Mouse (Mus musculus) hindbrain, embryonic 16.5 days (tissue): ENCODE data around the gene Ets1. TPM values are rescaled to one million over a fixed set of nuclear protein-coding genes. Genes with fewer than 3 reads are reported as not detected.
A peak's percentile ranks its signal among the peaks of the same experiment; 100 is the strongest.

Experiments used
- ATAC-seq: fragments of 200-750 bp; cut with Nextera tagmentation; 2 replicates; pipeline ENCODE4 v1.8.0; 2017; ENCODE audit warnings: moderate TSS enrichment, moderate library complexity
- H3K27ac ChIP-seq: fragments of 300-500 bp; sonication (generic); 2 replicates; pipeline ENCODE4 v1.5.1; 2014; ENCODE audit warnings: low read depth, mild to moderate bottlenecking, control low read depth, low read length, moderate library complexity
- H3K27me3 ChIP-seq: fragments of 300-500 bp; sonication (generic); replicated peaks from 2 replicates; pipeline ENCODE4 v1.6.1; 2014; ENCODE audit warnings: low read length; ENCODE audit not compliant: control insufficient read depth, insufficient read depth
- H3K36me3 ChIP-seq: fragments of 300-500 bp; sonication (generic); 2 replicates; pipeline ENCODE4 v1.6.1; 2014; ENCODE audit warnings: mild to moderate bottlenecking, low read length, moderate library complexity, mixed read lengths; ENCODE audit not compliant: control insufficient read depth, insufficient read depth
- H3K4me1 ChIP-seq: fragments of 300-500 bp; sonication (generic); 2 replicates; pipeline ENCODE4 v1.6.1; 2014; ENCODE audit warnings: low read depth, low read length; ENCODE audit not compliant: control insufficient read depth, insufficient read depth
- H3K4me2 ChIP-seq: fragments of 300-500 bp; sonication (generic); 2 replicates; pipeline ENCODE4 v1.6.1; 2014; ENCODE audit warnings: mild to moderate bottlenecking, low read length, control low read depth, moderate library complexity
- H3K4me3 ChIP-seq: fragments of 300-500 bp; sonication (generic); 2 replicates; pipeline ENCODE4 v1.5.1; 2014; ENCODE audit warnings: mild to moderate bottlenecking, low read length, control low read depth, moderate library complexity
- H3K9ac ChIP-seq: fragments of 300-500 bp; sonication (generic); 2 replicates; pipeline ENCODE4 v1.6.1; 2014; ENCODE audit warnings: low read depth, mild to moderate bottlenecking, control low read depth, low read length, moderate library complexity
- H3K9me3 ChIP-seq: fragments of 300-500 bp; sonication (generic); 2 replicates; pipeline ENCODE4 v1.6.1; 2014; ENCODE audit warnings: mild to moderate bottlenecking, low read length, moderate library complexity; ENCODE audit not compliant: control insufficient read depth
- WGBS: fragments of 180-500 bp; shearing (Covaris S2); extraction: QIAGEN DNeasy Blood & Tissue Kit; methylation state at CpG from one replicate; pipeline ENCODE4 v1.1.7; 2014; 5-methylcytosine and 5-hydroxymethylcytosine counted together
- polyA plus RNA-seq: library from polyadenylated mRNA; unstranded; fragments of >200 nt; fragmentation: Nextera tagmentation; extraction: Ambion mirVana; gene quantifications from 2 replicates; pipeline ENCODE4 v1.2.1, GENCODE M21; 2015

Ets1 gene
- polyA plus RNA-seq, 1 experiment from 2014 or later, result 15.6 TPM

DNA sequence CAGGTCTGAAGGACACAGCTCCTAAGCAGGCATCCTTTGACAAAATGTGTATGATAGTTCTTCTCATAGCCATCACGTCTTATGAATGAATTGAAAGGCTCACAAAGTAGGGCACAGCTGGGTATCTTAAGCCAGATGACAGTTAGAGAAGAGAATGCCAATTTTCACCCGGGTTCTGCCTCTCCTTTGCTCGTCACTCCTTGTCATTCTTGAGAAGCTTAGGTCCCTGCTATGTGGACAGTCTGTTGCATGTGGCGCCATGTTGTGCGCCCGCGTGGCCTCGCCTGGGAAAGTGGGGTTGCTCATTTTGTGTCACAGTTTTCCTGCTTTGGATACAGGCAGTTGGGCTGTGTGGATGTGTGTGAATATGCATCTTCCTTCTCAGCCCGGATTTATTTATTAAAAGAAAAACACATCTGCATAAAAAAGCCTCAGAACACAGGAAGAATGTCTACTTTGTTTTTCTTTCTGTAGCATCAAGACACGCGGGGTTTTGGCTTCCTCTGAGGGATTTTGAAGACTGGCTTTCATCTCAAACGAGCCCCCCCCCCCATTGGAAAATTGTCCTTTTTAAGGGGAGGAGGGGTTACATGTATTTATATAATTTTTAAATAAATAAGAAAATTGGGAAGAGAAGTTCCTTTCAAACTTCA, 81.4 kb downstream of the Ets1 start:
- no peak for ATAC-seq
- no peak overlapping the region for H3K4me2 ChIP-seq
- no peaks in the 10 kb centered on the region for H3K36me3 ChIP-seq
- H3K9me3 ChIP-seq, result no peaks in the 10 kb centered on the region
- H3K27me3 ChIP-seq, result no peaks in the 10 kb centered on the region; the same call in 1 of the 2 replicates
- no peak overlapping the region for H3K4me3 ChIP-seq
- no peak overlapping the region for H3K9ac ChIP-seq
- 55% methylated on average over 12 of the region's 12 CpGs for WGBS
- peak overlapping the region; percentile 40; the same call in 1 of the 2 replicates for H3K27ac ChIP-seq
- H3K4me1 ChIP-seq, result peaks cover 8% of the 10 kb centered on the region

DNA sequence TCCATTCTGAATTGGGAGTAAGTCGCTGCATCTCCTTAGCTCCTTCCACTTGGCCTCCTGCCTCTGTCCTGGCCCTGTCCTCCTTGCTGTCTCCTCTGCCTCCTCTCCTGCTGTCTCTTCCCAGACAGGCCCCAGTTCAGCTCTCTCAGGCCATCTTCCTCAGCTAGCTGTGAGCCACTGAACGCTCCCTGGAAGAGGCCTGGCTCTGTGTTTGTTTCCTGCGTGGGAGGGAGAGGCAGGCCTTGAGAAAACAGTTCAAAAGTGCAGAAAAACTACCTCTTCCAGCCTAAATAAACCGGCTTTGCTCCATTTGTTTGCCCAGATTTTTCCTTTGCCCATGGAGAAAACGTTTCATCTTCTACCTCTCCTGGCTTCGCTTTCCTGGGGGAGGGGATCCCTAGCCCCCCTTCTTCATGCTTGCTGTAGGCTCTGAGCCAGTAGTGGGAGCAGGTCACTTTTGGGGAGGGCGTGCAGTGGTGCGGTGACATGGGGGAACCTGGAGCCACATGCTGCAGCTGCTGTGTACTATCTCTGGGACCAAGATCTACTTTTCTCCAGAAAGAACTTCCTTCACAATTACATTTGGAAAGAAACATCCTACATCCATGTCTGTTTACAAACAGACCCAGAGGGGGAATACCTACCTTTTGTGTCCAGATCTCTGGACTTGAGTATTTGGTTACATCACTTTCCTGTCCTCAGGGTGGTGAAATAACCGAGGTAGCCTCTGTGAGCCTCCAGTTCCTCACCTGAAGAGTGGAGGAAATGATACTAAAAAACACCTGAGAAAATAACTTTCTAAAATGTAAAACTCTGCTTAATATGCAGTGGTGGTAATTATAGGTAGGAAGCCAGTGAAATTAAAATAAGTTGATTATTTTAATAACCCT, 82.2 kb downstream of the Ets1 start:
- Histone ChIP-seq H3K9ac (no peak overlapping the region), H3K4me1 (peaks cover 8% of the 10 kb centered on the region)
- 68% methylated on average over 9 of the region's 9 CpGs for WGBS

DNA sequence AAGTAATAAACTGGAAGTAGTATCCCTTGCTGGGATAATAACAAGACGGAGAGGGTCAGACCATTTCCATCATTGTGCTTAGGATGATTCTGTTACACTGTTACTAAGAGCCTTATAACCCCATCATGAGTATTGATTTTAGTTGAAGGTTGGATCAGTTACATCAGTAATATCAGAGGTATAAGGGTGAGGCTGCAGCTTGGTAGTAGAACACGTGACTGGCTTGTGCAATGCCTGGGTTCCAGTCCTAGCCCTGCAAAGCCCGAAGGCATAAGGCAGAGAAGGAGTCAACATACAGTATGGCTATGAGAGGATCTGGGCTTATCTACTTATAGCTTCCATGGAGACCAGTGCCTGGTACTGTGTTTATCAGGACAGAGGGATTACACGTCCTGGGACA, 82.8 kb downstream of the Ets1 start:
- WGBS, result 88% methylated on average over 4 of the region's 4 CpGs
- H3K9me3 ChIP-seq, result no peaks in the 10 kb centered on the region

More for the DNA sequence above, 82.2 kb downstream of the Ets1 start:
- no peak for ATAC-seq
- Histone ChIP-seq H3K9me3 (no peaks in the 10 kb centered on the region), H3K27me3 (no peaks in the 10 kb centered on the region; the same call in 1 of the 2 replicates), H3K4me3 (no peak overlapping the region), H3K27ac (no peak overlapping the region; the same call in 1 of the 2 replicates), H3K4me2 (no peak overlapping the region), H3K36me3 (no peaks in the 10 kb centered on the region)

DNA sequence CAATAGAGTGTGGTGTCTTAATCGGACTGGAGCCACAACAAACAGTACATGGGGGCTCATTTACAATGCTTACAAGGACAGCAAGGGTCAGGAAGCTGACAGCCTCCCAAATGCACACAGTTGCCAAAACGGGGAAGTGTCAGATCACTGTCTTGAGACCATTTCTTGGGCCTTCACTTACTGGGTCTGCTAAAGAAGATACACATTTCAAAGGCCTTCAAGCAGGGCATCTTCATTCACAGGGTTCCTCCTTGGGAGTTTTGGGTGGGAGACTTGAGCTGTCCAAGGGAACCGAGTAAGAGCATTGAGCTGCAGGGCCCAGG, 83.9 kb downstream of the Ets1 start:
- H3K36me3 ChIP-seq, result no peaks in the 10 kb centered on the region
- no peaks in the 10 kb centered on the region for H3K9me3 ChIP-seq
- H3K4me3 ChIP-seq, result no peak overlapping the region
- no peak overlapping the region for H3K4me2 ChIP-seq
- no peak overlapping the region for H3K9ac ChIP-seq
- peaks cover 8% of the 10 kb centered on the region for H3K4me1 ChIP-seq
- ATAC-seq, result no peak
- no peak overlapping the region for H3K27ac ChIP-seq
- no peaks in the 10 kb centered on the region; the same call in 1 of the 2 replicates for H3K27me3 ChIP-seq
- WGBS, result 58% methylated on average over 3 of the region's 3 CpGs

More for the DNA sequence above, 82.8 kb downstream of the Ets1 start:
- H3K4me3 ChIP-seq, result no peak overlapping the region
- H3K27me3 ChIP-seq, result no peaks in the 10 kb centered on the region; the same call in 1 of the 2 replicates
- no peak for ATAC-seq
- no peak overlapping the region for H3K4me2 ChIP-seq
- H3K4me1 ChIP-seq, result peaks cover 8% of the 10 kb centered on the region
- no peak overlapping the region for H3K9ac ChIP-seq
- H3K27ac ChIP-seq, result no peak overlapping the region
- H3K36me3 ChIP-seq, result no peaks in the 10 kb centered on the region

DNA sequence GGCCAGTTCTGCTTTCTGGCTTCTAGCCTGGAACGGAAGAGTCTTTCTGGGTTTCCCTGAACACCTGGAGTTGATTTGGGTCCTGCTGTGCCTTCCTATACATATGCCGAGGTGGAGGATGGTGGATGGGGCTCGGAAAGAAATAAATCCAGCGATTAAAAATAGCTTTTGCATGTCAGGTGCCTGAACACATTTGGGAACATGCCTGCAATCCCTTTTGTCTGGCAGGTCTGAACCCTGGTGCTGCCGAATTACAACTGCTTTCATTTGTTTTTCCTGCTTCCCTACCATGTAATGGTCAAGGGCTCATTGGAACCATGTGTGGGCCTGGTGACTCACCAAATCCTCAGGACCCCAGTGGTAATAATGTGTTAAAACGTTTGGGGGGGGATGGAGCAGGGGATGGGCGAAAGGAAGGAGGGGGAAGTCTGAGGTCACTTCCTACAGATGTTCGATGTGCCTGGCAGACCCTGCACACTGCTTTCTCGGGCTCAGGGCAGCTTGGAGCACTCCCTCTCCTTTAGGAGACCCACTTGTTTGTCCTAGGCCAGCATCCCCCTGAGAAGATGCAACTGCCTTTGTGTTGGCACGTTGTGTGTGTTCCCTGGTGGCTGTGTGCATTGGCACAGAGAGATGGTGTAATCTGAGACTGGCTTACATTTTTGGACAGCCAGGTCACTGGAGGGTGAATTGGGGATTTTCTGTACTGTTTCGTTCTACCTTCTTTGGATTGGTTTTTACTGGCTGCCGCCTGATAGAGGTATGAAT, 84.4 kb downstream of the Ets1 start:
- Histone ChIP-seq H3K27me3 (no peaks in the 10 kb centered on the region; the same call in 1 of the 2 replicates), H3K27ac (no peak overlapping the region), H3K4me2 (no peak overlapping the region), H3K9me3 (no peaks in the 10 kb centered on the region), H3K4me3 (no peak overlapping the region), H3K4me1 (peaks cover 8% of the 10 kb centered on the region), H3K9ac (no peak overlapping the region), H3K36me3 (no peaks in the 10 kb centered on the region)
- ATAC-seq, result no peak
- 55% methylated on average over 12 of the region's 12 CpGs for WGBS

DNA sequence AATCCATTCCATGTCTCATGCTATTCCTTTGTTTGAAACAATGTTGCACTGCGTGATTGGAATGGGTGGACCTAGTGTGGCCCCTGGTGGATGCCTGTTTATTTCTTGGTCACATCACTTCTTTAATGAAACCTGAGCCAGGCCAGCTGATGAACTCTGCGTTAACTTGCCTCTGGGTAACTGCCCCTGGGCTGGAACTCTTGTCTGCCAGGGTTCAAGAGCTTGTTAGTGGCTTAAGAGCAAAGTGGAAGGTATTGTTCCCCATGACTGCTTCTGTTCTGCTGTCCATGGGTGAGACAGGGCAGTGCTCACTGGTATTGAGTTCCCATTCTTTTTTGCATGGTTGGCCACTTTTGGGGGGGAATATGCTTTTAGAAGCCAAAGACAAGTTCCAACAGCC, 85.1 kb downstream of the Ets1 start:
- H3K36me3 ChIP-seq, result no peaks in the 10 kb centered on the region

DNA sequence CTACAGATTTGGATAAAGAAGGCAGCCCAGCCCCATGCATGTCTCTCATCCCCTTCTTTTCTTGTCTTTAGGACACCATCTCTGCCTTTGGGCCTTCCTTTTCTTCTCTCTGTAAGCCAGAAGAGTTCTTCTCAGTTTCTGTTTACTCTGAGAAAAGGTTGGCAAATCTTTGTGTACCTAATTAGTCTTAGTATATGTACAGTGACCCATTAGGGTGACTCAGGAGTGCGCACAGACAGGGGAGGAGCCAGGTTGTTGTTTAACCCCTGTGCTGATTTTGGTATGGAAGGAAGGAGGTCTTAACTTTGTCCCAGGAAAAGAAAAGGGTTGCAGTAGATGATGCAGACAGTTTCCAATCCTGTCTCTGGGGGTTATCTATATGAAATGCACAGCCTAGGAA, 86.2 kb downstream of the Ets1 start:
- WGBS, result 84% methylated on average over 1 of the region's 1 CpGs
- H3K27ac ChIP-seq, result no peak overlapping the region
- H3K36me3 ChIP-seq, result no peaks in the 10 kb centered on the region
- H3K9me3 ChIP-seq, result no peaks in the 10 kb centered on the region
- no peak overlapping the region for H3K4me3 ChIP-seq
- no peak overlapping the region for H3K4me2 ChIP-seq
- no peak for ATAC-seq
- peaks cover 2% of the 10 kb centered on the region; the same call in 1 of the 2 replicates for H3K4me1 ChIP-seq
- H3K27me3 ChIP-seq, result no peaks in the 10 kb centered on the region; the same call in 1 of the 2 replicates
- H3K9ac ChIP-seq, result no peak overlapping the region

More for the DNA sequence above, 85.1 kb downstream of the Ets1 start:
- 69% methylated on average over 2 of the region's 2 CpGs for WGBS
- H3K4me2 ChIP-seq, result no peak overlapping the region
- no peak for ATAC-seq
- H3K9ac ChIP-seq, result no peak overlapping the region
- H3K4me1 ChIP-seq, result peaks cover 6% of the 10 kb centered on the region
- H3K27ac ChIP-seq, result no peak overlapping the region
- no peaks in the 10 kb centered on the region for H3K9me3 ChIP-seq
- no peak overlapping the region for H3K4me3 ChIP-seq
- no peaks in the 10 kb centered on the region; the same call in 1 of the 2 replicates for H3K27me3 ChIP-seq

DNA sequence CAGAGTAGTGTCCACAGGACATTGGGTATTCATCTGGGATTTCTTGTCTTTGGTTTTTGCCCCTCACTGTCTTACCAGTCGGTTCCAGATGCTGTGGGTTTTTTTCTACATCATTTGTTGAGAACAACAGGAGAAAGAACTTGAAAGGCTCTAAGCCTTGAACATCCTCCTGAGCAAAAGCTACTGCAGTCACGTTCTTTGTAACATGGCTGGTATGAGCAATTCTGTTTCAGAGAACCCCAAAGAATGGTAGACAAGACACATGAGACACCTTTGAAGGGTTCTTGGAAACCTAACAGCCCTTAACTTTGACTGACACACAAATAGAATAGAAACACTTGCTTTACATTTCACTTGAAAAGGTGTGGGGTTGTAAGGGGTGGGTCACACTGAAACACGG, 86.9 kb downstream of the Ets1 start:
- 65% methylated on average over 3 of the region's 3 CpGs for WGBS
- no peaks in the 10 kb centered on the region; the same call in 1 of the 2 replicates for H3K4me1 ChIP-seq
- no peaks in the 10 kb centered on the region; the same call in 1 of the 2 replicates for H3K27me3 ChIP-seq
- ATAC-seq, result no peak
- no peak overlapping the region for H3K4me3 ChIP-seq
- no peak overlapping the region for H3K27ac ChIP-seq
- no peaks in the 10 kb centered on the region for H3K9me3 ChIP-seq
- no peak overlapping the region for H3K4me2 ChIP-seq
- H3K36me3 ChIP-seq, result no peaks in the 10 kb centered on the region
- H3K9ac ChIP-seq, result no peak overlapping the region
